Mouse (Mus musculus) MEL (cell line): ENCODE measurements at regions not wholly inside any gene's neighbourhood (a gene's known extent, or its start where the extent isn't known, plus 50 kb on each side); places are given as distances from the start of the nearest gene placed in this dataset.
A peak's percentile ranks its signal among the peaks of the same experiment; 100 is the strongest.

Experiments
- DNase-seq: peaks from one replicate; pipeline ENCODE4 v3.0.0; 2011; ENCODE audit warnings: low read depth, low spot score
- H3K27ac ChIP-seq: 2 replicates; pipeline ENCODE4 v1.5.1; 2012; ENCODE audit warnings: low read depth, mild to moderate bottlenecking, control low read depth, low read length, moderate library complexity; ENCODE audit not compliant: control insufficient read depth
- H3K27me3 ChIP-seq, 2 experiments: fragments of 150-350 bp in 1 of 2; sonication (generic) in 1 of 2; 2 replicates each; pipeline ENCODE4 v1.6.1; 2012; ENCODE audit warnings: low read length in 2 of 2, mild to moderate bottlenecking in 2 of 2, improper control_type of control experiment in 1 of 2, moderate library complexity in 1 of 2; ENCODE audit not compliant: insufficient read depth in 2 of 2, control insufficient read depth in 1 of 2
- H3K36me3 ChIP-seq, 2 experiments: 2 replicates each; pipeline ENCODE4 v1.6.1; 2012 to 2014; ENCODE audit warnings: low read length in 2 of 2, improper control_type of control experiment in 1 of 2, inconsistent platforms in 1 of 2, mild to moderate bottlenecking in 1 of 2; ENCODE audit not compliant: insufficient read depth in 2 of 2, control insufficient read depth in 1 of 2
- H3K4me1 ChIP-seq, 2 experiments: fragments of 150-350 bp in 1 of 2; sonication (generic) in 1 of 2; 2 replicates each; pipeline ENCODE4 v1.6.1; 2012; ENCODE audit warnings: low read length in 2 of 2, improper control_type of control experiment in 1 of 2, mild to moderate bottlenecking in 1 of 2; ENCODE audit not compliant: insufficient read depth in 2 of 2, control insufficient read depth in 1 of 2
- H3K4me3 ChIP-seq, 2 experiments: fragments of 150-350 bp in 1 of 2; sonication (generic) in 1 of 2; 2 replicates each; pipeline ENCODE4 v1.5.1; 2012; ENCODE audit warnings: low read depth in 2 of 2, low read length in 2 of 2, mild to moderate bottlenecking in 2 of 2, moderate library complexity in 2 of 2, control low read depth in 1 of 2, improper control_type of control experiment in 1 of 2; ENCODE audit not compliant: control insufficient read depth in 1 of 2, insufficient read depth in 1 of 2
- H3K79me2 ChIP-seq: 2 replicates; pipeline ENCODE4 v1.6.1; 2012; ENCODE audit warnings: mild to moderate bottlenecking, low read length, moderate library complexity; ENCODE audit not compliant: control insufficient read depth, poor library complexity, insufficient read depth
- H3K9ac ChIP-seq: 2 replicates; pipeline ENCODE4 v1.6.1; 2012; ENCODE audit warnings: low read depth, mild to moderate bottlenecking, control low read depth, low read length, moderate library complexity; ENCODE audit not compliant: control insufficient read depth, poor library complexity, severe bottlenecking
- H3K9me3 ChIP-seq: fragments of 150-350 bp; sonication (generic); replicated peaks from 2 replicates; pipeline ENCODE4 v1.6.1; 2012; ENCODE audit warnings: mild to moderate bottlenecking, low read length, improper control_type of control experiment, moderate library complexity; ENCODE audit not compliant: insufficient read depth
- BHLHE40 ChIP-seq: IDR thresholded peaks from 2 replicates; pipeline ENCODE4 v1.6.1; 2012; ENCODE audit warnings: low read depth, mild to moderate bottlenecking, inconsistent platforms, low read length, improper control_type of control experiment, borderline replicate concordance
- CHD1 ChIP-seq: IDR thresholded peaks from 2 replicates; pipeline ENCODE4 v1.6.1; 2012; ENCODE audit warnings: low read depth, mild to moderate bottlenecking, inconsistent platforms, low read length, improper control_type of control experiment
- ETS1 ChIP-seq: IDR thresholded peaks from 2 replicates; pipeline ENCODE4 v1.6.1; 2012; ENCODE audit warnings: low read depth, mild to moderate bottlenecking, inconsistent platforms, low read length, improper control_type of control experiment, moderate library complexity
- GABPA ChIP-seq: IDR thresholded peaks from 2 replicates; pipeline ENCODE4 v1.6.1; 2012; ENCODE audit warnings: low read depth, mild to moderate bottlenecking, inconsistent platforms, low read length, improper control_type of control experiment, moderate library complexity
- GATA1 ChIP-seq: IDR thresholded peaks from 2 replicates; pipeline ENCODE4 v1.6.1; 2011; ENCODE audit warnings: low read depth, low read length, improper control_type of control experiment
- HCFC1 ChIP-seq: IDR thresholded peaks from 2 replicates; pipeline ENCODE4 v1.6.1; 2012; ENCODE audit warnings: low read depth, mild to moderate bottlenecking, inconsistent platforms, low read length, improper control_type of control experiment, moderate library complexity
- KAT2A ChIP-seq: conservative IDR thresholded peaks from 2 replicates; pipeline ENCODE4 v1.6.1; 2012; ENCODE audit warnings: low read depth, low read length, improper control_type of control experiment, inconsistent platforms
- MAX ChIP-seq: IDR thresholded peaks from 2 replicates; pipeline ENCODE4 v1.6.1; 2011; ENCODE audit warnings: low read length, improper control_type of control experiment
- MAZ ChIP-seq: IDR thresholded peaks from 2 replicates; pipeline ENCODE4 v1.6.1; 2012; ENCODE audit warnings: low read depth, mild to moderate bottlenecking, inconsistent platforms, low read length, improper control_type of control experiment
- MEF2A ChIP-seq: IDR thresholded peaks from 2 replicates; pipeline ENCODE4 v1.6.1; 2014; ENCODE audit warnings: low read depth, mild to moderate bottlenecking, inconsistent platforms, low read length, improper control_type of control experiment; ENCODE audit not compliant: poor library complexity, insufficient replicate concordance, severe bottlenecking; ENCODE audit errors: extremely low read depth
- MYB ChIP-seq: IDR thresholded peaks from 2 replicates; pipeline ENCODE4 v1.6.1; 2011; ENCODE audit warnings: mild to moderate bottlenecking, low read depth, low read length, improper control_type of control experiment
- NELFE ChIP-seq: IDR thresholded peaks from 2 replicates; pipeline ENCODE4 v1.6.1; 2011; ENCODE audit warnings: low read depth, low read length, improper control_type of control experiment
- NRF1 ChIP-seq: IDR thresholded peaks from 2 replicates; pipeline ENCODE4 v1.6.1; 2014; ENCODE audit warnings: low read depth, mild to moderate bottlenecking, inconsistent platforms, low read length, improper control_type of control experiment, moderate library complexity; ENCODE audit not compliant: poor library complexity, insufficient read depth, severe bottlenecking
- POLR2A ChIP-seq, 2 experiments: IDR thresholded peaks; 2 replicates each; pipeline ENCODE4 v1.6.1; 2011 to 2012; ENCODE audit warnings: low read length in 2 of 2, mild to moderate bottlenecking in 2 of 2, control low read depth in 1 of 2, improper control_type of control experiment in 1 of 2, low read depth in 1 of 2, moderate library complexity in 1 of 2; ENCODE audit not compliant: control insufficient read depth in 1 of 2, insufficient read depth in 1 of 2, poor library complexity in 1 of 2
- POLR2AphosphoS5 ChIP-seq: IDR thresholded peaks from 2 replicates; pipeline ENCODE4 v1.6.1; 2012; ENCODE audit warnings: low read depth, borderline replicate concordance, mild to moderate bottlenecking, inconsistent platforms, low read length, moderate library complexity, mixed read lengths
- SIN3A ChIP-seq: IDR thresholded peaks from 2 replicates; pipeline ENCODE4 v1.6.1; 2012; ENCODE audit warnings: low read length, improper control_type of control experiment, inconsistent platforms
- TAL1 ChIP-seq: IDR thresholded peaks from 2 replicates; pipeline ENCODE4 v1.6.1; 2012; ENCODE audit warnings: mild to moderate bottlenecking, inconsistent platforms, low read length, moderate library complexity, mixed read lengths
- UBTF ChIP-seq: IDR thresholded peaks from 2 replicates; pipeline ENCODE4 v1.6.1; 2012; ENCODE audit warnings: low read depth, mild to moderate bottlenecking, inconsistent platforms, low read length, improper control_type of control experiment, moderate library complexity, borderline replicate concordance; ENCODE audit not compliant: insufficient read depth
- USF1 ChIP-seq: IDR thresholded peaks from 2 replicates; pipeline ENCODE4 v1.6.1; 2014; ENCODE audit warnings: low read depth, mild to moderate bottlenecking, inconsistent platforms, low read length, improper control_type of control experiment, moderate library complexity
- ZC3H11A ChIP-seq: IDR thresholded peaks from 2 replicates; pipeline ENCODE4 v1.6.1; 2012; ENCODE audit warnings: low read depth, mild to moderate bottlenecking, inconsistent platforms, low read length, improper control_type of control experiment
- ZKSCAN1 ChIP-seq: IDR thresholded peaks from 2 replicates; pipeline ENCODE4 v1.6.1; 2012; ENCODE audit warnings: low read depth, mild to moderate bottlenecking, inconsistent platforms, low read length, improper control_type of control experiment, moderate library complexity
- ZMIZ1 ChIP-seq: IDR thresholded peaks from 2 replicates; pipeline ENCODE4 v1.6.1; 2012; ENCODE audit warnings: low read depth, mild to moderate bottlenecking, inconsistent platforms, low read length, improper control_type of control experiment, moderate library complexity

- TF ChIP-seq NELFE = no peak
- no peak for TF ChIP-seq ZKSCAN1
- no peak for TF ChIP-seq CHD1
- TF ChIP-seq NRF1 = no peak
- no peak for TF ChIP-seq ETS1
- TF ChIP-seq MEF2A = no peak
- no peak for TF ChIP-seq POLR2A (IDR thresholded peaks at IDR 0.05; ENCODE audit: control insufficient read depth in 1 of 2, insufficient read depth in 1 of 2, low read depth in 1 of 2, low read length in 2 of 2, poor library complexity in 1 of 2)
- no peak for TF ChIP-seq TAL1
- no peak for TF ChIP-seq MAX
- no peak for TF ChIP-seq ZC3H11A
- no peak for TF ChIP-seq KAT2A
- TF ChIP-seq UBTF = no peak
- TF ChIP-seq BHLHE40 = no peak
- no peak for TF ChIP-seq GATA1
- no peak for TF ChIP-seq MAZ
- no peak for TF ChIP-seq POLR2AphosphoS5
- TF ChIP-seq USF1 = no peak
- DNase-seq = peak; percentile 15
- no peaks in the 10 kb centered on the region for H3K36me3 ChIP-seq
- H3K9me3 ChIP-seq = no peaks in the 10 kb centered on the region
- H3K79me2 ChIP-seq = no peaks in the 10 kb centered on the region
- no peaks in the 10 kb centered on the region for H3K4me1 ChIP-seq
- peaks cover 2 to 3% of the 10 kb centered on the region in 2 experiments; a peak in 2 of 4 replicates for H3K27me3 ChIP-seq
- H3K4me3 ChIP-seq = no peak overlapping the region
- H3K27ac ChIP-seq = no peak overlapping the region
- H3K9ac ChIP-seq = no peak overlapping the region
Observed at GRCm38 (mm10) chr4:40357088-40357853, 78.0 kb upstream of the Ndufb6 start.

DNA sequence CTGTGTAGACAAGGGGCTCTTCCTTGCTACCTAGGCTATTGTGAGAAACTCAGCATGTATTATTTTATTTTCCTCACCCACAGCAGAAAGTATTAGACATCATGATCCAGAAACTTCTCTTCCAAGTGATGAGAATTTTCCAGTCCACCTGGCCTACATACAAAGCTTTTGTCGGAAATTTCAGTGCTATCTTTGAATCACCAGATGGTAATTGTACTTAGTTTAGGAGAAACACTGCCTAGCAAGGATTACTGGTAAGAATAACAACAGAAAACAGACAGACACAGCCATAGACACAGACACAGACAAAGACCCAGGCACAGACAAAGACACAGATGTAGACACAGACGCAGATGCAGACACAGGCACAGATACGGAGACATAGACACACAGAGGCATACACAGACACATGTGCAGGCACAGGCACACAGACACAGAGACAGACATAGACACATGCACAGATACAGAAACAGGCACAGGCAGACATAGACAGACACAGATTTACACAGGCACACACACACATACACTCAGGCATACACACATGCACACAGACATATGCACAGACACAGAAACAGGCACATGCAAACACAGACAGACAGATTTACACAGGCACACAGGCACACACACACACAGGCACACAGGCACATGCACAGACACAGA lies 76.7 kb upstream of the Ndufb6 start:
- no peaks in the 10 kb centered on the region for H3K36me3 ChIP-seq
- no peak for DNase-seq
- no peak overlapping the region for H3K27ac ChIP-seq
- no peak overlapping the region for H3K4me3 ChIP-seq
- H3K27me3 ChIP-seq = peaks cover 2 to 5% of the 10 kb centered on the region in 2 experiments; a peak in 3 of 4 replicates
- no peak overlapping the region for H3K9ac ChIP-seq
- no peaks in the 10 kb centered on the region for H3K79me2 ChIP-seq
- TF ChIP-seq HCFC1 (no peak), MYB (no peak), SIN3A (no peak), GABPA (no peak), ZMIZ1 (no peak), KAT2A (no peak)
- no peaks in the 10 kb centered on the region for H3K4me1 ChIP-seq
- H3K9me3 ChIP-seq = no peaks in the 10 kb centered on the region
